Mouse (Mus musculus) ovary, postnatal 14 days (tissue): Measurements from ENCODE around the gene Mogs.

Experiments
- DNase-seq: peaks from one replicate; pipeline ENCODE4 v3.0.0; 2022; ENCODE audit warnings: low spot score

Gene Mogs

DNA sequence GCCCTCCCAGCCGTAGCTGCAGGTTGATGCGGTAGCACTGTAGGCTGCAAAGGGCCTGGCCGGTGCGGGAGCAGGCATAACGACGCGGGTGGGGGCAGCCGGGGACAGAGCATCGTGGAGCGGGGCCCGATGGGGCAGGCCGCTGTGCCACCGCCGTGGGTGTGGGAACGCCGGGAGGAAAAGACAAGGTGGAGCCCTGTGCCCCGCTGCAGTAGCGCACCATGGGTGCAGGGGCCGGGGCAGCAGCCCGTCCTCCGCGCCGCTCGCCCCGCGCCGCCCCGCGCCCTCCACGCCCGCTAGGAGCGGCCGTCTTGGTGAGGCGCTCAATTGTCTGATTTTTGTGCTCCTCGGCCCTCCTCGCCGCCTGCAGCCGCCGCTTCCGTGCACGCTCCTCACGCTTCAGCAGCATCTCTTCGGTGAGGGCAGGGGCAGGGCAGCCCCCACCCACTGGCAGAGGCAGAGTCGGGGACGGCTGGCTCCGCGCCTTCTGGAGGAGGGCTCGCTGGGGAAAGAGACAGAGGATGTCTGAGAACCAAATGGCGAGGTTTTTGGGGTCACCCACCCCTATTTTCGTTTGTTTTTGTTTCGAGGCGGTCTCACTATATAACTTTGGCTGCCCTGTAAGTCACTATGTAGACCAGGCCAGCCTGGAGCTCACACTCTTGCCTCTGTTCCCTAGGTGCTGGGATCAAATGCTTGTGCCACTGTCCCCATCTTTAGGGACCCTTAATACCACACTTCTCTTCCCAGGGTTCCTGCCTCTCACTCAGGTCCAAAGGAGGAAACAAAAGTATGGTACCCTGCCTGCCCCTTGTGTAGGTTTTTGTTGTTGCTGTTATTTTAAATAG is 6.8 kb downstream of the Mogs start:
- DNase-seq: no peak

DNA sequence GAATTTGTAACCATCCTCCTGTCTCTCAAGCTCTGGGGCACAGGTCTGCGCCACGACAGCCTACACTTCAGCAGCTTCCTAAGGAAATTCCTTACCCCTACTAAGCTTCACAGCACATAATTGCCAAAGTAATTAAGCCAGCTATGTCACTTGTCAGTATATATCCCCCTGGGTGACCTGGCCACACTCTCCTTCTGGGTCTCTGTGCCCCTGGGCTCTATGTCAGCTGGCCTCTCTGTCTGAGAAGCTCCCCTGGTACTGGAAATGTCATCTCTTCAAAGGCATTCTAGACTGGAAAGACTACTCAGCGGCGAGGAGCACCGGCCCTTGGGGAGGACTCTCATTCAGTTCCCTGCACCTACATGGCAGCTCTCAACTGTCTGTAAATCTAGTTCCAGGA is 7.7 kb downstream of the Mogs start:
- DNase-seq: no peak

DNA sequence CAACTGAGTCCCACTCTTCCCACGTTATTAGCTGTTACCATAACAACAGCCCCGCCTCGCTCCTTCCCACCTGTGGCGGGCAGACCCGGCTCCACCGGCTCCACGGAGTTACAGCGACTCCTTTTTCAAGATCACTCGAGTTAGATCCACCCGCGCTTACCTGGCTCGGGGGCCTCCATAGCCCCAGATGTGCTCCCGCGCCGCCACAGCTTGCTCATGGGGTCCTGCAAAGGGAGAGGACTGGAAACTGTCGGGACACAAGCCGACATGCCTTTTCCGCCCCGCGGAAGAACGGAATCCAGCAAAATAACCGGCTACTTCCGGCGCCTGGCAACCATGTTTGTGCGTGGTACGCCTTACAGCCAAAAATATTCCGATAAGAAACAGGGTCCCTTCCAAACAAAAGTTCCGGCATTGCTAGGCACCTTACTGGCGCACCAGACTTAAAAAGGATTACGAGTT is 9.6 kb downstream of the Mogs start:
- DNase-seq: peak; percentile 92

DNA sequence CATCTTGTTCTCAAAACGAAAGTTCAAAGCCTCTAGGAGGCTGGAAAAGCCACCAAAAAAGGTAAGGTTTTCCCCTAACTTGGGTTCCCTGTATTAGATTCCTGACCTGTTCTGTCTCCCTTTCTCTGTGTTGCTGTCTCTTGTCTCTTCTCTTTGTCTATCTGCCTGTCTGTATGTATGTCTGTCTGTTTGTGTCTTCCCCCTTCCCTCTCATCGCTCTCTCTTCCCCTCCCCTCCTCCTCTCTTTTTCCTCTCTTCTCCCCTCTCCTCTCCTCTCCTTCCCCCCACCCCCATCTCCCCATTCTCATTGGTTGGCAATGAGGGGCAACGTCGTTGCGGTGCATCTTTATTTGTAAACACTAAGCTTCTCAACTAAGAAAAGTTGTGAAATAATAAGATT is 10.0 kb downstream of the Mogs start, which contains the start of gene Ino80b:
TSS of gene Ino80b (minus strand) at position 101 of the 400 bp plus-strand sequence.
- no peak for DNase-seq

DNA sequence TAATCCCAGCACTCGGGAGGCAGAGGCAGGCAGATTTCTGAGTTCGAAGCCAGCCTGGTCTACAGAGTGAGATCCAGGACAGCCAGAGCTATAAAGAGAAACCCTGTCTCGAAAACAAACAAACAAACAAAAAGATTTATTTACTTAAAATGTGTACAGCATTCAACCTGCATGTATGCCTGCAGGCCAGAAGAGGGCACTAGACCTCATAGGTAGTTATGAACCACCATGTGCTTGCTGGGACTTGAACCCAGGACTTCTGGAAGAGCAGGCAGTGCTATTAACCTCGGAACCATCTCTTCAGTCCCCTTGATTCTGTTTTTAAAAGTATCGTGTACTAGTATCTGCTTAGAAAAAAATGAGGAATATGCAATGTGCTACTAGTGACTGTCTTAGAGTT is 12.1 kb downstream of the Mogs start:
- no peak for DNase-seq

DNA sequence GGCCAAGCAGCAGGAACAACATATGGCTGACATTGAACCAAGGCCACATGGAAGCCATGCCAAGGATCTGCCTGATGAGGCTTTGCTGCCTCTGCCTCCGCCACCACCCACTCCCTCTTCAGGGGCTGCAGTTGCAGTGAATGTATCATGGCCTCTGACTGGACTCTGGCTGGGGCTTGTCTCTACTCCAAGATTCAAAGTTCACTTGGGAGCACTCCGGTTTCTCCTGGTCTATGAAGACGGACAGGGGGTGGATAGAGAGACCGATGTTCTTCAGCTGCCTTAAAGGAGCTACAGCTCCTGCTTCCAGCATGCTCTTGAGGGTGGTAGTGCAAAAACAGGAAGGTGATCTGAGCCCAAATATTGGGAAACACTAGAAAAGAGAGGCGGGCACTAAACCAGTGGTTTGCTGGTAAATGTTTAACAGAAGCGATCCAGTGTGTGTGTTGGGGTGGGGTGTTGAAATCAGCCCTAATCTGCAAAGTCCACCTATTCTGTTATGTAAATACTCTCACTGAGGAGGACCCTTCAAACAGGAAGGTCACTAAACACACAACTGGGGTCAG is 16.3 kb downstream of the Mogs start:
- no peak for DNase-seq

DNA sequence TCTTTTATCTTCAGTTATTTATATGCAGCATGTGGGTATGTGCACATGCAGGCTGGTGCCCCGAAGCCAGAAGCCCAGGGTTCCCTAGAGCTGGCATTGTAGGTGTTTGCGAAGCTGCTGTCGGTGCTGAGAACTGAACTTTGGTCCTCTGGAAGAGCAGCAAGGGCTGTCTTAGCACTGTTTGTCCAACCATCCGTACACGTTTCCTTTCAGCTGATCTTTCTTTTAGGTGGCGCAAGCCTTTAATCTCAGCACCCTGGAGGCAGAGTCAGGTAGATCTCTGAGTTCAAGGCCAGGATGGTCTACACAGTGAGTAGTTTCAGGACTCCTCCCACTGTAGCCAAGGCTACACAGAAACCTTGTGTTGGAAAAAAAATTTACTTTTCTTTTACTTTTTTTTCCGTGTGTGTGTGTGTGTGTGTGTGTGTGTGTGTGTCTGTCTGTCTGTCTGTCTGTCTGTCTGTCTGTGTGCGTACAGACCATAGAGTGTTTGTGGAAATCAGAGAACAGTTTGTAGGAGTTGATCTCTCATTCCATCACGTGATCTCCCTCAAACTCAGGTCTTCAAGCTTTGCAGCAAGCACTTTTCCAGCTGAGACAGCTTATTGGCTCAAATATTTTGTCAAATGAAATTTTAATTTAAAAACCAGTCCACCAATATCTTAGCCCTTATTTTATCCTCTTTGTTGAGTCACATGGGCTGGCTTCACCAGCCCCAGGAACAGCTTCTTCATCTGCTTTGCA is 17.1 kb downstream of the Mogs start:
- DNase-seq: no peak

DNA sequence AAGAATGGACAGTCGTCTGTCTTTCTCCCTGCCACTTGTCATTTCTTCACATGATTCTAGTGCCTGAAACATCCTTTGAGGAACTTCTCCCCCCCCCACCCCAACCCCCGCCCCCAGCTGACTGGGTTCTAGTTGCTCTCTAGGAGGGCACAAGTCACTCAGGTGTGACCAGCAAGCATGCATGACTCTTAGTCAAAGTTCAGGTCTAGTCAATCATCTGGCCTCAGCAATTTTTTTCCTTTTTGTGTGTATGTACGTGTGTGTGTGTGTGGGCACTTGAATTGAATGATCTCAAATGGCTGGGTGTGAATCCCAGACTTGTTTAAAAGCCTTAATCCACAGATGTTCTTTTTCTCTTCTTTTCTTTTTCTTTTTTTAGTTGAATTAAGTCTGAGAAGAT is 18.9 kb downstream of the Mogs start:
- DNase-seq: no peak

DNA sequence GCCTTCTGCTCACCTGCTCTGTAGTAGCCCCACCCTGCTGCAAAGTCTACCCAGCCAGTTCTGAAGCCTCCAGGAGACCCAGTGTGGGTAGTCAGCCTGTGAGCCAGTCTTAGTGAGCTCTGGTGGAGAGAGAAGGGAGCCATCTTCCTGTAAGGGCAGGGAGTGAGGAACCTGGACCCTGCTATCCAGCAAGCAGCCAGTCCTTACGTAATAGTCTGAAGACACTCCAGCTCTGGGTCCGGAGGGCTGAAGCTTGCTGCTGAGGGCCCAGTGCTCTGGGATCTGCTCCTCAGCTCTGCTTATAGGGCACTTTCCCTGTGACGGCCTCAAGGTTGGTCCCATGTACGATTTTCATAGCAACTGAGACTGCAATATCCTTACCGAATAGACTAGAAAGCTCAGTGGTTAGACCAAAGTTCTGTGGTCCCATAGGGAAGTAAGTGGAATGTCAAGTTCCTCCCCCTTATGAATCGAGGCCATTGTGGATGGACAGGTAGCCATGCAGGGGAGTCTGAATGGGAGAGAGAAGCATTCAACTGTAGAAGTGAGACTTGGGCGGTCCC is 19.7 kb downstream of the Mogs start, which contains the start of gene Rtkn:
TSS of gene Rtkn (plus strand) at position 513 of the 563 bp plus-strand sequence.
- DNase-seq: no peak

DNA sequence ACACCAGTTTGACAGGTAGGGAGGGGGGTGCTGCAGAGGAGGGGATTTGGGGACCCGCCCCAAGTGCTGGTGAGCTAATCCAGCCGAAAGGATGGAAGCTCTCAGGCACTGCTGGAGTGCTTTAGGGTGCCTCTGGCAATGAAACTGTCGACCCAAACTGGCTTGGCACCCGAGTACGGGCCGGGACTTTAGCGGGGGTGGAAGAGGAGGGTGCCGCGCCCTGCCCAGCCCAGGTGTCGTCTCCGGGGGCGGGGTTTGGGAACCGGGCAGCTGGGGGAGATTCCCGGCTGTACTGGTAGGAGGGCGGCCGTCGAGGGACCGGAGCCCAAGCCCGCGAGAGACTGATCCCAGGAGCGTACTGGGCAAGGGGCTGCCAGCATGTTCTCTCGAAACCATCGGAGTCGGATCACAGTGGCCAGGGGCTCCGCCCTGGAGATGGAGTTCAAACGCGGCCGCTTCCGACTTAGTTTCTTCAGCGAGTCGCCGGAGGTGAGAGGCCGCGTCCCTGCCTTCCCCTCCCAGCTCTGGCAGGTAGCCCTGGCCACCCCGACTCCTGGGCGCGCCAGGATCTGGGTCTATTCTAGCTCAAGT is 20.4 kb downstream of the Mogs start:
- no peak for DNase-seq

DNA sequence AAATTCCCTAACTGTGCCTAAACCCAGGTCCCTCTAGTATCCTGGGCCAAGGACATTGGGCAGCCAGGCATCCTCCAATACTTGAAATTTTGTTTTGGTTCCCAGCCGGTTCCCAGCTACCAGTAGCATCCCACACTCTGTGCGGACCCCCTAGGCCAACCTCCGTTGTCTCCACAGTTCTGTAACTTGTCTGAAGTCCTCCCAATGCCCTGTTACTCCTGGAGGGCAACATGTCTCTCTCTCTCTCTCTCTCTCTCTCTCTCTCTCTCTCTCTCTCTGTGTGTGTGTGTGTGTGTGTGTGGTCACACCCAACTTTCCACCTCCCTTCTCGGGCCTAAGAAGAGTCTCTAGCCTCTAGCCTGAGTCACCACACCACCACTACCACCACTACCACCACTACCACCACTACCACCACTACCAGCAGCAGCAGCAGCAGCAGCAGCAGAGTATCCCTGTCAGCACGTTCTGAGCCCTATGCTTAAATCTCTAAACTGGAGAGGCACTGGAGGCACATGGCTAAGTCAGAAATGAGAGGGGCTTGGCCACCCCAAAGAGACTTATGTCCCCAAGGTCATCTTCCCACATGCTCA is 21.1 kb downstream of the Mogs start:
- DNase-seq: no peak

DNA sequence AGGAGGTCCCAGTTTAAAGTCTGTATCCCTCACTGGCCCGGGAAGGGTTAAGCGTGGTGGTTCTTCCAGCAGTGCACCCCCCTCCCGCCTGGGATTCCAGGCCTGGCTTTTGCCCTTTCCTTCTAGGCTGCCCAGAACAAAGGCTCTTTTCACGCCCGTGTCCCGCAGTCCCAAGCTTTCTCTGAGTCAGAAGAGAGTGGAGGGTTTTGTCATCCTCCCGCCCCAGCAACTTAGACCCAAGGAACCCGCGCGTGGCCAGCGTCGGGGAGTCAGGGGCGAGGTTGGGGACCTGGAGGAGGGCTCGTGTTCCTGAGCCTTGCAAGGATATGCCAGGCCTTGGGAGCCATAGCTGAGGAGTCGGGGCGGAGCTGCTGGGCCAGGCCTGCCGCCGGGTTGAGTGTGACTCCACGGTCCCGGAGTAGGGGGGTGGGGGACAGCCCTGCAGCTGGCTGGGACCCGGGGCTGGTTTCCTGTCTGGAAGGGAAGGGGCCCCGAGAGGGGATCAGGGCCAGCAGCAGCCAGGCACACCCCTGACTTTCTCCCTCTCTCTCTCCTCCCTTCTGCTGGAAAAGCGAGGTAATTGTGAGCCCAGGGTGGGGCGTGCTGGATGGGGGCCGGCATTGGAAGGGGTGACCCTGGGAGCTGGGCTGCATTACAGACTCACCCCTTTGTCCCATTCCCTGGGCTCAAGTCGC is 21.7 kb downstream of the Mogs start:
- DNase-seq: peak; percentile 57

DNA sequence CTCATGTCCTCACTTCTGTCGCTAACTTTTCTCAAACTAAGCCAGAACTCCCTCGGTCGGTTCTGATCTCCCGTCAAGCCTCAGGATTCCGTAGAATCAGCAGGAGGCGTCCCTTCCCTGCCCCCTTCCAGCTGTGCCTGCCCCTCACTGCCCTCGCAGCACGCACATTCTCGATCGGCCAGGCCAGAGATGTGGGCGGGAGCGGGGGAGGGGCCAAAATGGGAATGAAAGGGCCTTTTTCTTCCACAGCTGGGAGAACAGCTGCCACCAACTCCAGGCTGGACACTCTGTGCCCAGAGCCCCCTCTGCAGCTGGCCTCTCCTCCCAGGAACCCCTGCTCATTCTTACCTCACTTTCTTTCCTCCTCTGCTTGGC is 22.3 kb downstream of the Mogs start:
- DNase-seq: peak; percentile 84

DNA sequence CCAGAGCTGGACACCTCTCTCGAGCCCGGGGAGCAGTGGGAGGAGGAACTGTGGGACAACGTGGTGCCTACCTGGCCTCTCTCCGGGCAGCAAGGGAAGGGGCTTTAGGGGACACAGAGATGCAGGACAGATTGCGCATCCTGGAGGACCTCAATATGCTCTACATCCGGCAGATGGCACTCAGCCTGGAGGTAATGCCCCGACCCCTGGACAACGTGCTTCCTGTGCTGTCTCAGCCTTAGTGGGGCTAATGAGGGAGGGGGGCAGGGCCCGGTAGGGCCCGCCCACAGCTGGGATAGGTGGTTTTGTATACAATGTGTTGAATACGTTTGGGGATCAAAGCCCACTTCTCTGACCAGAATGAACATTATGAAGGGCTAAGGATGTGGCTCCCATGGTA is 22.8 kb downstream of the Mogs start:
- no peak for DNase-seq

DNA sequence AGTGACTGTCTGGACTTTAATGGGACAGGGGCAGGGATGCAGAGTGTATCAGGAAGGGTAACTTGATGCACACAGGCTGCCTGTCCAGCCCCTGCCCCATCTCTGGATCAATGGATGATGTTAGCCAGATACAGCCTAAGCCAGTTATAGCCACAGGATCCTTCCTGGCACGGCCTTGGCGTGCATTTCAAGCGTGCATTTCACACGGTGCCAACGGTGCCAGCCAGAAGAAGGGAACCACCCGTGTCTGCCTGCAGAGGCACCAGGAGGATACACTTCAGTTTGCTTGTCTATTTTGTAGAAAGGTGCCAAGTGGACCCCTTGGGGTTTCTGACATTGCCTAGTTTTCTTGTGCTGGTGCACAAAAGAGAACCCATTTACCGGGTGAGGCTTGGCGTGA is 24.7 kb downstream of the Mogs start:
- DNase-seq: no peak

DNA sequence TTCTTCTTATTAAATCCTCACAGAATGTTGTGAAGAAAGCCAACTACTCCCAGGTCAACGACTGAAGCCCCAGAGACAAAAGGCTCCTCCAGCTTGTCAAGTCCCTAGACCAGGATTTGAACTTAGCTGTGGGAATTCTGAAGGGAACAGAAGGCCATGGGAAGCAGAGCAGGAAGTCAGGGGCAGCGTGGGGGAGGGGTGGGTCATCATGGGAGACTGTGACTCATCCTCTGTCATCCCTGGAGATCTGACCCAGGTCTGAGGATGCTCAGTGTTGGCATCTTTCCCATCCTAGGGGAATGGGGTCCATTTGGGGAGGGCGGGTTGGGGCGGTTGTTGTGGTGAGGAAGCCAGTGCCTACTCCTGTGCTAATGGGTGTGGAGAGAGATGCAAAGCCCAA is 26.3 kb downstream of the Mogs start:
- no peak for DNase-seq

DNA sequence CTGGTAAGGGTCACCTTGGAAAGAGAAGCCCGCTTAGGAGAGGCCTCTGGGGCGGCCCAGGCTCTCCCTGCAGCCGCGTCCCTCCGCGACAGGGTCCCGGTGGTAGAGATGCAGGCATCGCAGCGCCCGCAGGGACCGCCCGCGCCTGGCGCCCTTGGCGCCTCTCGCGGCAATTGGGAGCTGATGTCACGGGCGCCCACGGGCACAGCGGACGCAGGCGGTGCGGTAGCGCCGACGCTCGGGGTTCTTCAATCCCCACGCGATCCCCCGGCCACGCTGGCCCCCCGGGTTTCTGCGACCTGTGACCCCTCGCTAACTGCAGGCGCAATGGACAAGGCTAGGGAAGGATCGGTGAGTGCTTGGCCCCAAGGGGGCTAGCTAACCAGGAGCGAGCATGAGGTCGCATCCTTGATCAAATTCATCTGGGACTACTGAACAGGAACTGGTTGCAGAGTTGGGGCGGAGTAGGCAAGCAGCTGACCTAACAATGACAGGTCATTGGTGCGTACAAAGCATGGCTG is 27.0 kb downstream of the Mogs start:
- DNase-seq: no peak

DNA sequence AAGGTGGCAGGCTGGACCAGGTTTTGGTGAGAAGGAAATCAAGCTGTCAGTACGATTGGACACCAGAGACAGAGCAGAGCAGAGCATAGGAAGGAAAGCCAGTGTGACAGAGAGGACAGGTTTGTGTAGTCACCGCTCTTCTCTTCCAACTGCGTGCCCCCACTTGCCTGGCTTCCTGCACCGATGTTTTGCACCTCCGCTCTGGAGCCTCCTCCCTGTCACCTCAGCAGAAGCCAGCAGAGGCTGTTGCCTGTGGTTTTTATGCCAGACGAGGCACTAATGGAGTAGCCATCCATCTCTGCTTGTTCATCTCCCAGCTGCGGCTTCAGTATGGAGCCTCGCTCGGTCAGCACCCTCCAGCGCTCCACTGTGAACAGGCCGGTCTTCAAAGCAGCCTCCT is 27.6 kb downstream of the Mogs start:
- DNase-seq: no peak

DNA sequence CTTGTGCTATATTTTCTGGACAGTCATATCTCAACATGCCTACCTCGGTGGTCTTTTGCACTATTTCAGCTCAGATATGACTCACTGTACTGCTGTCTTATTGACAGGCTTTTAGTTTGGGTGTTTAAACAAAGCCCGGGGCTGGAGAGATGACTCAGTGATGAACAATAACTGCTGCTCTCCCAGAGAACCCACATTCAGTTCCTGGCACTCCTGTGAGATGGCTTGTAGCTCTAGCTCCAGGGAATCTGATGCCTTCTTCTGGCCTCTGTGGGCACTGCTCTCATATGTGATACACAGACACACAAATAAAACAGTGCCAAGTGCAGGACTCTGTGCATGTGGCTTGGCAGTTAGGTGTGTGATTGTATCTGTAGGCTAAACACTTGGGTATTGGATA is 29.9 kb downstream of the Mogs start:
- no peak for DNase-seq

DNA sequence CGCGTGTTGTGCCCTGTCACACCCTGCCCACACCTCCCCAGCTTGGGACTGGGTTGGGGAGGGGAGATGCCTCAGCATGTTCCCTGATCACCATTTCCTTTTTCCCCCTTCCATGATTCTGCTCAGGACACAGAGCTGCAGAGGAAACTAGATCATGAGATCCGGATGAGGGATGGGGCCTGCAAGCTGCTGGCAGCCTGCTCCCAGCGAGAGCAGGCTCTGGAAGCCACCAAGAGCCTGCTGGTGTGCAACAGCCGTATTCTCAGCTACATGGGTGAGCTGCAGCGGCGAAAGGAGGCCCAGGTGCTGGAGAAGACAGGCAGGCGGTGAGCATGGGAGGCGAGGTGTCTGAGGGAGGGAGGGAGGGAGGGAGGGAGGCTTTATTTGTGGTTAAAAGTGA is 30.5 kb downstream of the Mogs start:
- DNase-seq: no peak

DNA sequence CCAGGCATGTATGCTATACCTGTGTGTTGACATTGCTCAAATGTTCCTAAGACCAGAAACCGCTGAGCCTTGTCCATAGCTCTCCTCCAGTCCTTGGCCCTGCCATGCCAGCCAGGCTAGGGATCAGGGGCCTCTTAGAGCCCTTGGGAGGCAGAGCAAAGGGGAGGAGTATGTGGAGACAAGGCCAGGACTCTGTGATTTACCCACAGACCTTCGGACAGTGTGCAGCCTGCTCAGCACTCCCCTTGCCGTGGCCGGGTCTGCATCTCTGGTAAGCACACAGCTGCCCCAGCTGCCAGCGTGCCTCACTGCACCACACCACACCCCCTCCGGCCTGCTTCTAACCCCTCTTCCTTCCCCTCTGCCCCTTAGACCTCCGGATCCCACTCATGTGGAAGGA is 32.0 kb downstream of the Mogs start:
- no peak for DNase-seq
